Mouse (Mus musculus) lung, postnatal 0 days (tissue): ENCODE data around the gene Inava. TPM values are rescaled to one million over a fixed set of nuclear protein-coding genes. Genes with fewer than 3 reads are reported as not detected.

Experiments
- ATAC-seq: fragments of 200-750 bp; cut with Nextera tagmentation; 2 replicates; pipeline ENCODE4 v1.8.0; 2017; ENCODE audit warnings: moderate library complexity
- DNase-seq: peaks from one replicate; pipeline ENCODE4 v3.0.0-alpha.2; 2016; ENCODE audit warnings: low spot score
- H3K27ac ChIP-seq: fragments of 300-500 bp; sonication (generic); 2 replicates; pipeline ENCODE4 v1.5.1; 2014; ENCODE audit warnings: antibody characterized with exemption, mild to moderate bottlenecking, low read length, mixed read lengths
- H3K27me3 ChIP-seq: fragments of 300-500 bp; sonication (generic); replicated peaks from 2 replicates; pipeline ENCODE4 v1.6.1; 2014; ENCODE audit warnings: low read length, mixed read lengths; ENCODE audit not compliant: insufficient read depth
- H3K36me3 ChIP-seq: fragments of 300-500 bp; sonication (generic); 2 replicates; pipeline ENCODE4 v1.6.1; 2014; ENCODE audit warnings: low read length, mixed read lengths; ENCODE audit not compliant: insufficient read depth
- H3K4me1 ChIP-seq: fragments of 300-500 bp; sonication (generic); 2 replicates; pipeline ENCODE4 v1.6.1; 2014; ENCODE audit warnings: antibody characterized with exemption, low read depth, low read length, mixed read lengths; ENCODE audit not compliant: insufficient read depth
- H3K4me2 ChIP-seq: fragments of 300-500 bp; sonication (generic); replicated peaks from 2 replicates; pipeline ENCODE4 v1.6.1; 2014; ENCODE audit warnings: low read depth, mild to moderate bottlenecking, low read length, moderate library complexity, mixed read lengths
- H3K4me3 ChIP-seq: fragments of 300-500 bp; sonication (generic); 2 replicates; pipeline ENCODE4 v1.5.1; 2014; ENCODE audit warnings: low read depth, low read length
- H3K9ac ChIP-seq: fragments of 300-500 bp; sonication (generic); replicated peaks from 2 replicates; pipeline ENCODE4 v1.6.1; 2014; ENCODE audit warnings: low read depth, mild to moderate bottlenecking
- H3K9me3 ChIP-seq: fragments of 300-500 bp; sonication (generic); 2 replicates; pipeline ENCODE4 v1.6.1; 2016; ENCODE audit warnings: low read length, mixed read lengths
- CTCF ChIP-seq: IDR thresholded peaks from 2 replicates; pipeline ENCODE4 v1.5.1; 2016; ENCODE audit warnings: antibody characterized with exemption, mild to moderate bottlenecking
- EP300 ChIP-seq: IDR thresholded peaks from 2 replicates; pipeline ENCODE4 v1.6.1; 2016; ENCODE audit warnings: antibody characterized with exemption, mild to moderate bottlenecking, control low read depth
- WGBS: fragments of 180-500 bp; shearing (Covaris S2); extraction: QIAGEN DNeasy Blood & Tissue Kit; methylation state at CpG from one replicate; pipeline ENCODE4 v1.1.7; 2014; 5-methylcytosine and 5-hydroxymethylcytosine counted together
- polyA plus RNA-seq: library from polyadenylated mRNA; unstranded; fragments of >200 nt; fragmentation: Nextera tagmentation; extraction: Ambion mirVana; gene quantifications from 2 replicates; pipeline ENCODE4 v1.2.1, GENCODE M21; 2015

The Inava gene
- polyA plus RNA-seq, 1 experiment from 2014 or later = 10.6 TPM

DNA sequence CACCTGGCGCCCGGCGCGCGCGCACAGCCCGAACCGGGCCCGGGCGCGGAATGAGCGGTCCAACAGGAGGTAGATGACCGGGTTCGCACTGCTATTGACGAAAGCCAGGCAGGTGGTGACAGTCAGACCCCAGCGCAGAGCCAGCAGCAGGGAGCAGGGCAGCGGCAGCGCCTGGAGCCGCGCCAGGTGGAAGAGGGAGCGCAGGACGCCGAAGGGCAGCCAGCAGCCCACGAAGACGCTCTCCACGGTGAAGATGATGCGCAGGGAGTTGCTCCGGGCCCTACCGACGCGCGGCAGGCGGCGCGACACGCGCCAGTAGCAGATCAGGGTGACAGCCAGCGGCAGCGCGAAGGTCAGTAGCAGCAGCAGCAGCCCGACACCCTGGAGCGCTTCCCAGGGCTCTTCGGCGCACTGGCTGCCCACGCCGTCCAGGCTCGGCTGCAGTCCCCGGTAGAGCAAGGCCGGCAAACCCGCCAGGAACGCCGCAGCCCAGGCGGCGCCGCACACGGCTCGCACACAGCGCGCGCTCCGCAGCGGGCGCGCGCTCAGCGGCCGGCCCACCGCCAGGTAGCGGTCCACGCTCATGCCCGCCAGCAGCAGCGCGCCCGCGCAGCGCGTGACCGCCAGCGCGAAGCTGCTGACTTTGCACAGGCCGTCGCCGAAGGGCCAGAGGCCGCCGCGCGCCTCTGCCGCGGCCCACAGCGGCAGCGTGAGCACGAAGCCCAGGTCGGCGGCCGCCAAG is 26.0 kb upstream of the Inava start:
- Histone ChIP-seq H3K4me2 (peak overlapping the region; percentile 93), H3K27me3 (peaks cover 34% of the 10 kb centered on the region), H3K36me3 (no peaks in the 10 kb centered on the region), H3K4me1 (peaks cover 10% of the 10 kb centered on the region), H3K9ac (no peak overlapping the region), H3K27ac (no peak overlapping the region), H3K4me3 (peak overlapping the region; percentile 47), H3K9me3 (no peaks in the 10 kb centered on the region)
- ATAC-seq (peak; percentile 73), DNase-seq (peak; percentile 47)
- WGBS = under 1% methylated on average over 81 of the region's 95 CpGs
- no peak; the same call in 1 of the 2 replicates for TF ChIP-seq CTCF
- no peak for TF ChIP-seq EP300

DNA sequence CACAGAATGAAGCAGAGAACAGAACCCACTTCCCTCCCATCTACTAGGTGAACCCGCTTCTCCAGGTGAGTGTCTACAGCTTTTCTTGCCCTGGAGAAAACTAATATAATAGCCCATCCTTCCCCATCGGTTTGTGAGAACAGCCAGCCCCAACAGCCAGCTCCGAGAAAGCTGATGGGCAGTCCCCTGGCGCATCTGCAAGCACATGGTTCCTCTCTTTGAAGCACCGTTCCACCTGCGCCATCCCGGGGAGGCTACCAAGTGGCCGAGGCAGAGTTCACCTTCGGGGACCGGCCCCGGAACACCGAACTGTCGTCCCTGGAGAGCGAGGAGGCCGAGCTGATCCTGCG is 25.5 kb upstream of the Inava start:
- 2% methylated on average over 16 of the region's 16 CpGs for WGBS
- DNase-seq (no peak), ATAC-seq (no peak)
- no peaks in the 10 kb centered on the region for H3K9me3 ChIP-seq
- H3K27me3 ChIP-seq = peaks cover 34% of the 10 kb centered on the region
- H3K4me2 ChIP-seq = peak overlapping the region; percentile 93
- H3K36me3 ChIP-seq = no peaks in the 10 kb centered on the region
- H3K4me3 ChIP-seq = peak overlapping the region; percentile 47
- H3K4me1 ChIP-seq = peaks cover 10% of the 10 kb centered on the region
- TF ChIP-seq EP300 (no peak), CTCF (no peak)
- no peak overlapping the region for H3K27ac ChIP-seq
- H3K9ac ChIP-seq = no peak overlapping the region

DNA sequence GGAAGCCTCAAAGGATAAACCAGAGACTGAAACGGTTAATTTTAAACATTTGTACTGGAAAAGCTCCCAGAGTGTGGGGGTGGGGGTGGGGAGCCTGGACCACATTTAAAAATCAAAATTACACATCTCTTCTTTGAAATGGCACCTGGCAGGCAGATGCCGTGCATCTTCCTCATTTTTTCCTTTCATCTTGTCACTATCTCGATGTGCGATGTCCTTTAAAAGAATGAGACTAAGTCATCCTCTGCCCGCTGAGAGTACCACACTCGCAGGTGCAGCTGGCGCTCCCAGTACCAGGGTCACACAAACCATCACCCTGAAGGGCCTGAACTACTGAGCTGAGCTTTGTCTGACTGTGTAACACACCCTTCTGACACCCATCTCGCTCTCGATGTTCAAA is 24.4 kb upstream of the Inava start:
- Histone ChIP-seq H3K9me3 (no peaks in the 10 kb centered on the region), H3K9ac (no peak overlapping the region), H3K4me2 (no peak overlapping the region), H3K4me3 (no peak overlapping the region), H3K4me1 (peaks cover 10% of the 10 kb centered on the region), H3K36me3 (no peaks in the 10 kb centered on the region), H3K27me3 (peaks cover 34% of the 10 kb centered on the region), H3K27ac (no peak overlapping the region)
- 56% methylated on average over 9 of the region's 9 CpGs for WGBS
- TF ChIP-seq EP300 (no peak), CTCF (no peak)
- ATAC-seq (no peak), DNase-seq (no peak)

DNA sequence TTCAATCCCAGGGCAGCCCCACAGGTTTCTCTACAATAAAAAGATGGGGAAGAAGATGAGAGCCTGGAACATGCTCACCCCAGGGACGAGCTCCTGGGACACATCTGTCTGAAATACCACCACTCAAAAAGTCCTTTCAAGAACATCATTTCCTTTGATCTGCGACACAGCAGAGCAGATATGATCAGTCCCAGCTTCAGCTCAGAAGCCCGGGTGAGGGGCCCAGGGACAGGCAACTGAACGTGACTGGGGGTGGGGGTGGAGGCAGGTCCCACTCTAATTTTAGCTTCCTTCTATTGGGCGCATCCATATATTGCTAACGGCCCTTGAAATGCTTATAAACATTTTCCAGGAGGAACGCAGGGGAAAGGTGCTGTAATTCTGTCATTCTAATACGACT is 21.6 kb upstream of the Inava start:
- Histone ChIP-seq H3K27ac (no peak overlapping the region), H3K9ac (no peak overlapping the region), H3K4me3 (no peak overlapping the region), H3K27me3 (peaks cover 26% of the 10 kb centered on the region), H3K4me2 (no peak overlapping the region), H3K36me3 (no peaks in the 10 kb centered on the region), H3K9me3 (no peaks in the 10 kb centered on the region), H3K4me1 (peaks cover 10% of the 10 kb centered on the region)
- TF ChIP-seq CTCF = no peak
- TF ChIP-seq EP300 = no peak
- ATAC-seq = no peak
- 55% methylated on average over 8 of the region's 8 CpGs for WGBS
- no peak for DNase-seq

DNA sequence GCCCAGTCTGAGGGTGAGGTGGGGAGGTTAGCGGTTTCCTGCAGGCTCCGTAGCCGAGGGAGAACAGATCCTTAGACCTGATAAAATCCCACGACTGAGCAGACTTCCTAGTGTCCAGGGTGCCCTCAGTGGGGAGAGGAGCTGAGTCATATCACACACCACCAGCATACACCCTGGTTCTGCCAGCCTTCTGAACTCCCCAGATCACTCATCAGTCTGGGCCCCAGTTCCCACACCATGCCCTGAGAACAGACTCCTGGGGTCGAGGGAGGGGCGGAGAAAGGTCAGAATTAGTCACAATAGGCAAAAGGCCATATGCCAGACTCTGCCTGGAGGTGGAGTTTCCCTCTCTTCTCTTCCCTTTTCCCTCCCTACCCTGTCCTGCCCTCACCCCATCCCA is 21.1 kb upstream of the Inava start:
- Histone ChIP-seq H3K27me3 (peaks cover 21% of the 10 kb centered on the region), H3K4me2 (no peak overlapping the region), H3K36me3 (no peaks in the 10 kb centered on the region), H3K4me3 (no peak overlapping the region), H3K9me3 (no peaks in the 10 kb centered on the region), H3K9ac (no peak overlapping the region), H3K27ac (no peak overlapping the region), H3K4me1 (peaks cover 5% of the 10 kb centered on the region)
- ATAC-seq = no peak
- DNase-seq = no peak
- TF ChIP-seq EP300 (no peak), CTCF (no peak)
- 40% methylated on average over 6 of the region's 6 CpGs for WGBS

DNA sequence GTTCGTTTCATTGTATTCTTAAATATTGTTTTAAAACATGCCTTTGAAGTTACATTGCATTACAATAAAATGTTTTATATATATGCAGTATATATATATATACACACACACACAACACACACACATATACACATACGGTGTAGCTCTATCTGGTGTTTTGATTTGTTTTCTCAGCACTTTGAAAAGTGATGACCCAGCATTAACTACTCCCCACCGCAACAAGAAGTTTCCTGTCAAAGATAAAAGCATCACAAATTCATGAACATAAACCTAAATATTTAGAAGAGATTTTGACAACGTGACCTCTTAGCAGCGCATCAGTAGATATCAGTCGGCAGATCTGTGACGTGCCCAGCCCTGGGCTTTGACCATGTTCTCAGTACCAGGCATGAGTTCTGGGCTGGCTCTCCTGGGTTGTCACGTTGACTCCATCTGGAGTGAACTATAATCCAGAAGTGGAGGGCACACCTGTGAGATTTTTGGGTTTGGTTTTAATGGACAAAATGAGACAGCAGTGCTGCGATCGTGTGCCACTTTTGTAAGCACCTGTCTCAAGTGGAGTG is 20.5 kb upstream of the Inava start:
- H3K4me3 ChIP-seq = no peak overlapping the region
- ATAC-seq = no peak
- H3K9me3 ChIP-seq = no peaks in the 10 kb centered on the region
- TF ChIP-seq EP300 (no peak), CTCF (no peak)
- no peak overlapping the region for H3K27ac ChIP-seq
- H3K4me2 ChIP-seq = no peak overlapping the region
- H3K9ac ChIP-seq = no peak overlapping the region
- H3K27me3 ChIP-seq = peaks cover 16% of the 10 kb centered on the region
- H3K4me1 ChIP-seq = no peaks in the 10 kb centered on the region
- H3K36me3 ChIP-seq = no peaks in the 10 kb centered on the region
- 60% methylated on average over 10 of the region's 10 CpGs for WGBS
- DNase-seq = no peak
